Mouse (Mus musculus) intestine, embryonic 14.5 days (tissue): ENCODE data around the gene Pwwp2b. TPM values are rescaled to one million over a fixed set of nuclear protein-coding genes. Genes with fewer than 3 reads are reported as not detected.

ENCODE experiments used
- ATAC-seq: fragments of 200-750 bp; cut with Nextera tagmentation; replicated peaks from 2 replicates; pipeline ENCODE4 v1.8.0; 2017; ENCODE audit warnings: low read depth, moderate number of reproducible peaks, moderate TSS enrichment, moderate library complexity; ENCODE audit not compliant: low FRiP score, low TSS enrichment
- DNase-seq: peaks from one replicate; pipeline ENCODE4 v3.0.0-alpha.2; 2018; ENCODE audit warnings: low spot score
- H3K27ac ChIP-seq: fragments of 300-500 bp; sonication (generic); 2 replicates; pipeline ENCODE4 v1.5.1; 2014; ENCODE audit warnings: low read depth, mild to moderate bottlenecking, control low read depth
- H3K27me3 ChIP-seq: fragments of 300-500 bp; sonication (generic); replicated peaks from 2 replicates; pipeline ENCODE4 v1.6.1; 2014; ENCODE audit warnings: low read length, control low read depth; ENCODE audit not compliant: control insufficient read depth, insufficient read depth
- H3K36me3 ChIP-seq: fragments of 300-500 bp; sonication (generic); 2 replicates; pipeline ENCODE4 v1.6.1; 2014; ENCODE audit warnings: low read length, control low read depth; ENCODE audit not compliant: control insufficient read depth, insufficient read depth
- H3K4me1 ChIP-seq: fragments of 300-500 bp; sonication (generic); replicated peaks from 2 replicates; pipeline ENCODE4 v1.6.1; 2014; ENCODE audit warnings: low read length, control low read depth, mixed read lengths; ENCODE audit not compliant: control insufficient read depth, insufficient read depth
- H3K4me2 ChIP-seq: fragments of 300-500 bp; sonication (generic); 2 replicates; pipeline ENCODE4 v1.6.1; 2014; ENCODE audit warnings: low read length
- H3K4me3 ChIP-seq: fragments of 300-500 bp; sonication (generic); 2 replicates; pipeline ENCODE4 v1.5.1; 2014; ENCODE audit warnings: low read depth, low read length, control low read depth, mixed read lengths
- H3K9ac ChIP-seq: fragments of 300-500 bp; sonication (generic); 2 replicates; pipeline ENCODE4 v1.6.1; 2014; ENCODE audit warnings: mild to moderate bottlenecking, low read length
- H3K9me3 ChIP-seq: fragments of 300-500 bp; sonication (generic); 2 replicates; pipeline ENCODE4 v1.6.1; 2016; ENCODE audit warnings: low read length, control low read depth; ENCODE audit not compliant: control insufficient read depth
- WGBS: fragments of 180-500 bp; shearing (Covaris S2); extraction: QIAGEN DNeasy Blood & Tissue Kit; methylation state at CpG from one replicate; pipeline ENCODE4 v1.1.7; 2014; 5-methylcytosine and 5-hydroxymethylcytosine counted together
- polyA plus RNA-seq: library from polyadenylated mRNA; unstranded; fragments of >200 nt; fragmentation: Nextera tagmentation; extraction: Ambion mirVana; gene quantifications from 2 replicates; pipeline ENCODE4 v1.2.1, GENCODE M21; 2014

Gene Pwwp2b
- polyA plus RNA-seq, 1 experiment from 2014 or later: 17.3 TPM

DNA sequence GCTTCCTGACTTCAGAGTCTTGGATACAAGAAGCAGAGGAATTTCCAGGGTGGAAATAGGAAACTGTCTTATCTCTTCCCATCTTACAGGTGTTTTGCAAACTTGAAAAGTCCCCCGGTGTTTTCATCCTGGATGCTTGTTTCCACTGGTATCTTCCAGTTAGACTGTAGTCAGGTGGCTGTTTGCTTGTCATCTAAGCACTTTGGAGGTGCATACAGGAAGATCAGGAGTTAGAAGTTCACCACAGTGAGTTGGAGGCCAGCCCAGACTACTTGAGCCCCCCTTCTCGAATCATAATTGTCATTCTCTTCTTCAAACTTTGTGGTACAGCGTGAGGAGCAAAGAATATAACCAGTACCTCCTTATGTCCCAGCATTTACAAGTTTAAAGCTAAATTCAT, 34.1 kb upstream of the Pwwp2b start:
- Histone ChIP-seq H3K27ac (no peak overlapping the region), H3K36me3 (no peaks in the 10 kb centered on the region), H3K27me3 (no peaks in the 10 kb centered on the region), H3K4me1 (peaks cover 10% of the 10 kb centered on the region), H3K9me3 (no peaks in the 10 kb centered on the region), H3K9ac (no peak overlapping the region), H3K4me3 (no peak overlapping the region), H3K4me2 (no peak overlapping the region)
- ATAC-seq: no peak
- whole genome bisulfite sequencing: 77% methylated on average over 3 of the region's 3 CpGs
- peak; percentile 1 for DNase-seq

DNA sequence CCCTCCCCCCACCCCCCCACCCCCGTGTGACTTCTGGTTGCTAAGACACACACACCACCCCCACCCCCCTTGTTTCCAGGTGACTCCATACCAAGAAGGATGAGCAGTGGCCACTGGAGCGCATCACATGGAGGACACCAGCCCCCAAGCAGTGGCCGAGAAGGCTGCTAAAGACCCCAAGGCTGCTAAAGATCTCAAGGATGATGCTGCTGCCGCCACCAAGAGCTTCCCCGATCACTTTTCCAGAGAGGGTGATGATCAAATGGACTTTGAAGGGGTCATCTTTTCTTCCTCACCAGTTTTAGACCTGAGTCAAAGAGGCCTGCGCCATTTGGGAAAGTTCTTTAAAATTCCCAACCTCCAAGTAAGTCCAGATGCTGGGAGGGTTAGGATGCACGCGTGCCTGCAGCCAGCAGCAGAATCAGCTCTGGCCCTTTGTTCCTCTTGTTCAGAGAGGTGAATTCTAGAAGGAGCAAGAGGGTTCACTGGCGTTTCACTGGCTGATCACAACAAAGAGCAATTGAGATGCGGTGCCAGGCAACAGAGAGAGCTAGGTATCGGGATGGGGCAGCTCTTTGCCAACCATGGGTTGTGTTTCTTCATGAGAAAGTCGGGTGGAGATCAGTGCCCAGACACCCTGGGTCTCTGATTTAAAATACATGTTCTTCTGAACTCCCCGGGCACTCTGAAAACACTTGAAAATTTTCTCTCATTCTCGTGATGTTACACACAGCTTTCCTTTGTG, 33.5 kb upstream of the Pwwp2b start:
- peak; percentile 32 for DNase-seq
- no peaks in the 10 kb centered on the region for H3K9me3 ChIP-seq
- H3K4me2 ChIP-seq: no peak overlapping the region
- H3K27me3 ChIP-seq: no peaks in the 10 kb centered on the region
- H3K9ac ChIP-seq: no peak overlapping the region
- WGBS: 79% methylated on average over 14 of the region's 14 CpGs
- H3K4me3 ChIP-seq: no peak overlapping the region
- H3K27ac ChIP-seq: no peak overlapping the region
- H3K36me3 ChIP-seq: no peaks in the 10 kb centered on the region
- ATAC-seq: no peak
- H3K4me1 ChIP-seq: peaks cover 10% of the 10 kb centered on the region

DNA sequence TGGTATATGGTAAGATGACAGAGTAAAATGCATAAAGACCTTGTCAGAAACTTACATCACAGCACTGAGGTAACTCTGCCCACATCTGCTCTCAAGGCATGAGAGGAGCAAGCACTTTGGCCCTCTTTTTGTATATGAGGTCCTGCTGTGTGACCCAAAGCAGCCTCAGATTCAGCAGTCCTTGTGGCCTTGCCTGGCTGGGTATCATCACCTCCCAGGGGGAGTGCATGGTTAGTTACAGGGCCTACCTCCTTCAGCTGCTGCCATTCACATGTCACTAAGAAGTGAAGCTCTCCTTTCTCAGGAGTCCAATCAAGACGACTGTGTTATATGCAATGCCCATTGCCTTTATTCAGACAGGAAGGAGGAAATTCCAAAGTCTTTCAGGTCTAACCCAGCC, 32.8 kb upstream of the Pwwp2b start:
- H3K4me1 ChIP-seq: peaks cover 10% of the 10 kb centered on the region
- H3K9ac ChIP-seq: no peak overlapping the region
- H3K4me3 ChIP-seq: no peak overlapping the region
- no peaks in the 10 kb centered on the region for H3K36me3 ChIP-seq
- ATAC-seq: no peak
- no peak overlapping the region for H3K27ac ChIP-seq
- WGBS: 64% methylated on average over 1 of the region's 1 CpGs
- no peak overlapping the region for H3K4me2 ChIP-seq
- H3K9me3 ChIP-seq: no peaks in the 10 kb centered on the region
- H3K27me3 ChIP-seq: no peaks in the 10 kb centered on the region
- no peak for DNase-seq

DNA sequence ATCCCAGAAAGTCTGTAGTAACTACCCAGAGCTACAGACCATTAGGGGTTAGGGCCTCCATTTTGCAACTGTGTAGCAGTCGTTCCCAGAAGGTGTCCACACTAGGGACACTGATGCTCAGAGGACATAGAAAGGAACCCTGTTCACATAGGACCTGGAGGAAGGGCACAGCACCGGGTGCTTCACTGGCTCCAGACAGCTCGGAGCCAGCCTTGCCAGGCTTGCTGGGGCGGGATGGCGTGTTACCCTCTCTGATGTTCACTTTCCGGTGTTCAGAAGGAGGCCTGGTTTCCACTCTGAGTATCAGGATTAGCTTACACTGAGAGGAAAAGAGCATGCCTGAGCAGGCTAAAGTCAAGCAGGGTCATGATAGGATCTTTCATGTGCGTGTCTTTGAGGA, 32.3 kb upstream of the Pwwp2b start:
- no peak overlapping the region for H3K9ac ChIP-seq
- no peaks in the 10 kb centered on the region for H3K9me3 ChIP-seq
- H3K4me2 ChIP-seq: no peak overlapping the region
- no peaks in the 10 kb centered on the region for H3K27me3 ChIP-seq
- H3K27ac ChIP-seq: no peak overlapping the region
- peaks cover 10% of the 10 kb centered on the region for H3K4me1 ChIP-seq
- WGBS: 84% methylated on average over 7 of the region's 7 CpGs
- DNase-seq: no peak
- ATAC-seq: no peak
- H3K4me3 ChIP-seq: no peak overlapping the region
- no peaks in the 10 kb centered on the region for H3K36me3 ChIP-seq

DNA sequence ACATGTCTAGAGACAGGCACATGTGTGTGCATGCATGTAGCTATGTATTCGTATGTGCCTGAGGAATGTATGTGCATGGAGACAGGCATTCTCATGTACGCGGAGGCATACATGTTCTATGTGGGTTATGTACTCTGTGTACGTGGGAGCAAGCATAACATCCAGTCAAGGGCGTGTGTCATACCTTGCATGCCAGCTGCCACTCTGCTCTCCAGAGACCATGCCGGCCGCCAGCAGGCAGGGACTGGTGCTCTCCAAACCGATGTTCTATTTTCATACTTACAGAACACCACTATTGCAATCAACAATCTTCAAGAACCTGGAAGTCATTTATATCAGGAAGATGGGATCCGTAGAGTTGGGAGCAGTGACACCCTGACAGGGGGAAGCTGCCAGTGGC, 31.8 kb upstream of the Pwwp2b start:
- Histone ChIP-seq H3K27ac (no peak overlapping the region), H3K4me3 (no peak overlapping the region), H3K9ac (no peak overlapping the region), H3K9me3 (no peaks in the 10 kb centered on the region), H3K27me3 (no peaks in the 10 kb centered on the region), H3K4me2 (no peak overlapping the region), H3K4me1 (peaks cover 10% of the 10 kb centered on the region), H3K36me3 (no peaks in the 10 kb centered on the region)
- ATAC-seq (no peak), DNase-seq (peak; percentile 40)
- 90% methylated on average over 9 of the region's 9 CpGs for WGBS

DNA sequence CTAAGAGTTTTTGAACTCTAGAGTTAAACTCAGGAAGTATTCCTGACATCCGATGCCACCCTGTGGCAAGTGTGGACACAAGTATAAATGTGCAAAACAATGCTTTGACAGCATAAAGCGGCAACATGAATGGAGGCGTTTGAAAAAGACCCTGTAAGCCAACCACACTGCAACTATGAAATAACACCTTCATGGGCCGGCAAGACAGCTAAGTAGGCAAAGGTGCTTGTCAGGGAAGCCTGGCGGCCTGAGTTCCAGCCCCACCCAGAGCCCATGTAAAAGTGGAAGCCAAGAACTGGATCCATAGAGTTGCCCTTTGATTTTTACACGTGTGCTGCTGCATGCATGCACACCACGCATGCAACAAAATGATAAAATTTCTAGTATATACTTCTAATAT, 31.2 kb upstream of the Pwwp2b start:
- no peaks in the 10 kb centered on the region for H3K36me3 ChIP-seq
- H3K27me3 ChIP-seq: no peaks in the 10 kb centered on the region
- ATAC-seq (no peak), DNase-seq (peak; percentile 2)
- WGBS: 87% methylated on average over 7 of the region's 7 CpGs
- H3K4me3 ChIP-seq: no peak overlapping the region
- no peaks in the 10 kb centered on the region for H3K9me3 ChIP-seq
- H3K27ac ChIP-seq: no peak overlapping the region
- H3K4me1 ChIP-seq: peaks cover 10% of the 10 kb centered on the region
- H3K9ac ChIP-seq: no peak overlapping the region
- H3K4me2 ChIP-seq: no peak overlapping the region

DNA sequence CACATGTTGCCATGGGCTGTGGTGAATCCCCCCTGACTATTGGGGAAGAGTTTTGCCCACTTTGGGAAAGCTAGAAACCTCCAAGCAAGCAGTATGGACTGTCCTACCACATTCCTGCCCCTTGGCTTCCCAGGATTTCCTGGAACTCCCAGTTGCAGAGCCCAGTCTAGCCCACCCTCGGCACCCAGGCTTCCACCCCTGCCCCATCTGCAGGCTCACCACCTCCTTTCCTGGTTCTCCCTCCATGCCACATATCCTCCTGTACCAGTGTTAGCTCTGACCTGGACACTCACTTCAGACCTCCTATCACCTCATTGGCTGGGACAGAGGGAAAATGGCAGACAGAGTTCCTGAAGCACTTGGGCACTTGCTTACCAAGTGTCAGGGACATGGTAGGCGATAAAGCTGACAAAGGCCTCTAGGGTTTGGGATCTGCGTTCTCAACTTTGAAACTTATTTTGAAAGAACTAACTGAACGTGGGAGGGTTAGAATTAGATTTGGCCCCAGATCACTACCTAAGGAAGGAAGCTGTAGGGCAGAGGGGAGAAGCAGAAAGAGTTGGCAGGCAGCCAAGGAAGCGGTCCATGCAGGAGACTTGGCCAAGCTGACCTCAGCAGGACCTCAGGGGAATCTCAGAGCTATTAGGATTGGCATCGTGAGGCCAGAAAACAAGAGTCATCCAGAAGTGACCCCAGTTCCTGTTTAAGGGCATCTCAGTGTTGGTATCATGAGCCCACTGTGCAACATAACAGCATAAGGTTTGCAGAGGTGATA, 29.5 kb upstream of the Pwwp2b start:
- H3K9ac ChIP-seq: no peak overlapping the region
- peak; percentile 49 for DNase-seq
- H3K4me2 ChIP-seq: no peak overlapping the region
- H3K4me3 ChIP-seq: no peak overlapping the region
- WGBS: 58% methylated on average over 6 of the region's 6 CpGs
- H3K27me3 ChIP-seq: no peaks in the 10 kb centered on the region
- ATAC-seq: no peak
- H3K36me3 ChIP-seq: no peaks in the 10 kb centered on the region
- H3K4me1 ChIP-seq: 0 out of 2 replicates have a peak, but pooled peaks cover under 1% of the 10 kb centered on the region
- no peaks in the 10 kb centered on the region for H3K9me3 ChIP-seq
- H3K27ac ChIP-seq: 0 out of 2 replicates have a peak overlapping the region, but pooled peaks have one; percentile 12

DNA sequence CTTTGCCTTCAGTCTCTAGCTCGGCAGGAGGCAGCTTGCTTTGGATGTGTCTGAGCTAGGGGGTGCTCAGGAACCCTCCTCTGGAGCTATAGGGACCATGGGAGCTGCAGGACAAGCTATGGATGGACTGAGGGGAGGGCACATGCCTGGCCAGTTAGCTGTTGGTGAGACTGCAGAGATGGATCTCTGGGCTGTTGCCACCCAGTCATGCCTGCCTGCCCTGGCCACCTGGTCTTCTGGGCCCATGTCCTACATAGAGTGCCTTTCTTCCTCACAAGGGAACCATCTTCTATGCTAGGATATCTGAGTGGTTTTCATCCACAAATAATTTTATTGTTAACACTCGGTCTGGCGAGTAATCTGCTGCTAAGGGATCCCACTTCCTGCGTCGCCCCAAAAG, 28.8 kb upstream of the Pwwp2b start:
- no peak overlapping the region for H3K9ac ChIP-seq
- no peak overlapping the region for H3K4me3 ChIP-seq
- H3K27me3 ChIP-seq: no peaks in the 10 kb centered on the region
- 69% methylated on average over 5 of the region's 5 CpGs for WGBS
- peak overlapping the region; percentile 12; the same call in 1 of the 2 replicates for H3K27ac ChIP-seq
- DNase-seq (no peak), ATAC-seq (no peak)
- no peaks in the 10 kb centered on the region for H3K36me3 ChIP-seq
- H3K9me3 ChIP-seq: no peaks in the 10 kb centered on the region
- no peaks in the 10 kb centered on the region for H3K4me1 ChIP-seq
- H3K4me2 ChIP-seq: no peak overlapping the region
